Mouse (Mus musculus) kidney, embryonic 15.5 days (tissue): ENCODE results near the gene Muc5b. TPM values are rescaled to one million over a fixed set of nuclear protein-coding genes. Genes with fewer than 3 reads are reported as not detected.

Experiments used
- ATAC-seq: fragments of 200-750 bp; cut with Nextera tagmentation; replicated peaks from 2 replicates; pipeline ENCODE4 v1.8.0; 2017; ENCODE audit warnings: moderate TSS enrichment; ENCODE audit not compliant: low FRiP score
- H3K27ac ChIP-seq: fragments of 300-500 bp; sonication (generic); 2 replicates; pipeline ENCODE4 v1.5.1; 2015; ENCODE audit warnings: mild to moderate bottlenecking, inconsistent platforms
- H3K27me3 ChIP-seq: fragments of 300-500 bp; sonication (generic); 2 replicates; pipeline ENCODE4 v1.6.1; 2015; ENCODE audit warnings: inconsistent platforms
- H3K36me3 ChIP-seq: fragments of 300-500 bp; sonication (generic); 2 replicates; pipeline ENCODE4 v1.6.1; 2015; ENCODE audit warnings: inconsistent platforms
- H3K4me1 ChIP-seq: fragments of 300-500 bp; sonication (generic); 2 replicates; pipeline ENCODE4 v1.6.1; 2015; ENCODE audit warnings: inconsistent platforms
- H3K4me2 ChIP-seq: fragments of 300-500 bp; sonication (generic); 2 replicates; pipeline ENCODE4 v1.6.1; 2015; ENCODE audit warnings: moderate library complexity, mild to moderate bottlenecking, inconsistent platforms
- H3K4me3 ChIP-seq: fragments of 300-500 bp; sonication (generic); replicated peaks from 2 replicates; pipeline ENCODE4 v1.5.1; 2015; ENCODE audit warnings: mild to moderate bottlenecking, inconsistent platforms
- H3K9ac ChIP-seq: fragments of 300-500 bp; sonication (generic); 2 replicates; pipeline ENCODE4 v1.6.1; 2015; ENCODE audit warnings: mild to moderate bottlenecking, inconsistent platforms
- H3K9me3 ChIP-seq: fragments of 300-500 bp; sonication (generic); replicated peaks from 2 replicates; pipeline ENCODE4 v1.6.1; 2016; ENCODE audit warnings: inconsistent platforms
- WGBS: fragments of 180-500 bp; shearing (Covaris S2); methylation state at CpG from one replicate; pipeline ENCODE4 v1.1.7; 2015; ENCODE audit warnings: mixed read lengths; 5-methylcytosine and 5-hydroxymethylcytosine counted together
- polyA plus RNA-seq: library from polyadenylated mRNA; unstranded; fragments of >200 nt; fragmentation: Nextera tagmentation; extraction: Ambion mirVana; gene quantifications from 2 replicates; pipeline ENCODE4 v1.2.1, GENCODE M21; 2015

The Muc5b gene
- polyA plus RNA-seq, 1 experiment from 2014 or later = 0.01 TPM

- H3K36me3 ChIP-seq = no peaks in the 10 kb centered on the region
- ATAC-seq = no peak
- H3K27ac ChIP-seq = no peak overlapping the region
- no peak overlapping the region for H3K9ac ChIP-seq
- WGBS = 79% methylated on average over 6 of the region's 6 CpGs
- H3K4me3 ChIP-seq = no peak overlapping the region
- peaks cover 83% of the 10 kb centered on the region for H3K27me3 ChIP-seq
- no peak overlapping the region for H3K4me2 ChIP-seq
- no peaks in the 10 kb centered on the region for H3K4me1 ChIP-seq
- H3K9me3 ChIP-seq = no peaks in the 10 kb centered on the region
Measured at GRCm38 (mm10) chr7:141908591-141908990, 69.7 kb downstream of the Muc5b start.

GRCm38 (mm10) chr7:141911305-141911704 is 72.4 kb downstream of the Muc5b start:
- no peaks in the 10 kb centered on the region for H3K9me3 ChIP-seq
- no peak for ATAC-seq
- H3K27ac ChIP-seq = no peak overlapping the region
- H3K27me3 ChIP-seq = peaks cover 68% of the 10 kb centered on the region
- H3K4me3 ChIP-seq = no peak overlapping the region
- H3K36me3 ChIP-seq = no peaks in the 10 kb centered on the region
- no peaks in the 10 kb centered on the region for H3K4me1 ChIP-seq
- H3K4me2 ChIP-seq = no peak overlapping the region
- no peak overlapping the region for H3K9ac ChIP-seq
- 57% methylated on average over 3 of the region's 3 CpGs for WGBS

- no peak within 1 kb of the TSS for H3K27ac ChIP-seq
- no peaks in the 10 kb centered on the region for H3K36me3 ChIP-seq
- peaks cover 17% of the 10 kb centered on the region for H3K27me3 ChIP-seq
- WGBS = 91% methylated on average over 2 of the region's 2 CpGs
- H3K9ac ChIP-seq = no peak within 1 kb of the TSS
- no peak within 1 kb of the TSS for H3K4me2 ChIP-seq
- no peak for ATAC-seq
- H3K4me1 ChIP-seq = no peaks in the 10 kb centered on the region
- H3K4me3 ChIP-seq = no peak within 1 kb of the TSS
- H3K9me3 ChIP-seq = no peaks in the 10 kb centered on the region
Measured at GRCm38 (mm10) chr7:141918407-141918806, 79.5 kb downstream of the Muc5b start, which contains the start of gene Tollip. TSS of gene Tollip (minus strand) at chr7:141918507.

Other genes with a start within 250 kb of the Muc5b start
- gene Muc6, start 183.8 kb upstream of the Muc5b start, polyA plus RNA-seq = 0.23 TPM in 2 replicates
- 0.40 and 1.9 TPM in 2 replicates for gene Muc2, start 148.7 kb upstream of the Muc5b start, polyA plus RNA-seq
- gene Muc5ac, start 50.1 kb upstream of the Muc5b start, polyA plus RNA-seq = not detected in 2 replicates
- 41.3 and 45.6 TPM in 2 replicates for gene Tollip, start 79.4 kb downstream of the Muc5b start, polyA plus RNA-seq
- gene Brsk2, start 110.7 kb downstream of the Muc5b start, polyA plus RNA-seq = 0.74 and 0.86 TPM in 2 replicates
- 62.3 and 66.9 TPM in 2 replicates for gene Mob2, start 222.0 kb downstream of the Muc5b start, polyA plus RNA-seq